Mouse (Mus musculus) liver, embryonic 15.5 days (tissue): Measurements from ENCODE around the gene Gpr85. TPM values are rescaled to one million over a fixed set of nuclear protein-coding genes. Genes with fewer than 3 reads are reported as not detected.

Experiments
- ATAC-seq: fragments of 200-750 bp; cut with Nextera tagmentation; 2 replicates; pipeline ENCODE4 v1.8.0; 2017; ENCODE audit warnings: moderate number of reproducible peaks, mild to moderate bottlenecking, moderate library complexity; ENCODE audit not compliant: insufficient read depth
- H3K27ac ChIP-seq: fragments of 300-500 bp; sonication (generic); replicated peaks from 2 replicates; pipeline ENCODE4 v1.5.1; 2015; ENCODE audit warnings: mild to moderate bottlenecking, inconsistent platforms
- H3K27me3 ChIP-seq: fragments of 300-500 bp; sonication (generic); 2 replicates; pipeline ENCODE4 v1.6.1; 2015; ENCODE audit warnings: mild to moderate bottlenecking, inconsistent platforms
- H3K36me3 ChIP-seq: fragments of 300-500 bp; sonication (generic); replicated peaks from 2 replicates; pipeline ENCODE4 v1.6.1; 2015; ENCODE audit warnings: moderate library complexity, mild to moderate bottlenecking, inconsistent platforms
- H3K4me1 ChIP-seq: fragments of 300-500 bp; sonication (generic); replicated peaks from 2 replicates; pipeline ENCODE4 v1.6.1; 2015; ENCODE audit warnings: inconsistent platforms
- H3K4me2 ChIP-seq: fragments of 300-500 bp; sonication (generic); 2 replicates; pipeline ENCODE4 v1.6.1; 2015; ENCODE audit warnings: moderate library complexity, mild to moderate bottlenecking, inconsistent platforms
- H3K4me3 ChIP-seq: fragments of 300-500 bp; sonication (generic); replicated peaks from 2 replicates; pipeline ENCODE4 v1.5.1; 2015; ENCODE audit warnings: mild to moderate bottlenecking, inconsistent platforms
- H3K9ac ChIP-seq: fragments of 300-500 bp; sonication (generic); 2 replicates; pipeline ENCODE4 v1.6.1; 2015; ENCODE audit warnings: moderate library complexity, mild to moderate bottlenecking, inconsistent platforms
- H3K9me3 ChIP-seq: fragments of 300-500 bp; sonication (generic); replicated peaks from 2 replicates; pipeline ENCODE4 v1.6.1; 2016; ENCODE audit warnings: inconsistent platforms
- WGBS: fragments of 180-500 bp; shearing (Covaris S2); methylation state at CpG from one replicate; pipeline ENCODE4 v1.1.7; 2015; ENCODE audit warnings: mixed read lengths; ENCODE audit not compliant: insufficient replicate concordance; 5-methylcytosine and 5-hydroxymethylcytosine counted together
- polyA plus RNA-seq: library from polyadenylated mRNA; unstranded; fragments of >200 nt; fragmentation: Nextera tagmentation; extraction: Ambion mirVana; gene quantifications from 2 replicates; pipeline ENCODE4 v1.2.1, GENCODE M21; 2015

The Gpr85 gene
- 0.12 and 0.26 TPM in 2 replicates for polyA plus RNA-seq

DNA sequence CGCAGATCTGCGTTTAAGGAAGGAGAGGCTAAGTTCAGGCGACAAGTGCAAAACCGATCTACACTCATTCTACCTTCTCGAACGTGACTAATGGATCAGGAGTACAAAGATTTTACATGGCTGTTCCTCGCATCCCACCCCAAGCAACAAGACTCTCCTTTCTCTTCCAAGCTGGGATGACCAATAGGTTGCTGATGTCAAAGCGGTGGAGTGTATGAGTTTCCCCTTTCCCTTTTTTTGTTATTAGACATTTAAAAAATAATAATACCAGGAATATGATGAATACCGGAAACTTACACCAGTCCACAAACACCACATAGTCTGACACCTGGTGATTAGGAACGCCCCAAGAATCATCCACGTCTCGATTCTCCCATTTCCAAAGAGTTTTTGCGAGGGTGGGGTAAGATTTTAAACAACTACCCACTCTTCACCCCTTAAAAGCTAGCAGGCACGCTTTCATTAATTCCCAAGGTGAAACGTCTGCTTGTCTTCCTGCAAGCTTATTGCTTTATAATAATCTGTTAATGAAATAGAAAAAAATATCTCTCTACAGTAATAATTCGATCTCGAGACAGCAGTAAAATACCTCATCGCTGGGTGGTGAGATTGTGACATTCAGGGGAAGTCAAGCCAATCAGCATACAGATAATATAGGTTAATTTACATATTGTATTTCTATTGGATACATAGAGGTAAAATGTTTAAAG is at the start of gene Gpr85:
Gpr85 (minus strand) TSS at position 598 of the 710 bp plus-strand sequence.
- Histone ChIP-seq H3K27ac (no peak within 1 kb of the TSS), H3K9me3 (no peaks in the 10 kb centered on the region), H3K4me3 (peak within 1 kb of the TSS; percentile 52), H3K27me3 (peaks cover 39% of the 10 kb centered on the region), H3K36me3 (no peaks in the 10 kb centered on the region), H3K4me1 (no peaks in the 10 kb centered on the region), H3K4me2 (peak within 1 kb of the TSS; percentile 75), H3K9ac (peak within 1 kb of the TSS; percentile 17; the same call in 1 of the 2 replicates)
- ATAC-seq: no peak
- 33% methylated on average over 18 of the region's 18 CpGs for WGBS

DNA sequence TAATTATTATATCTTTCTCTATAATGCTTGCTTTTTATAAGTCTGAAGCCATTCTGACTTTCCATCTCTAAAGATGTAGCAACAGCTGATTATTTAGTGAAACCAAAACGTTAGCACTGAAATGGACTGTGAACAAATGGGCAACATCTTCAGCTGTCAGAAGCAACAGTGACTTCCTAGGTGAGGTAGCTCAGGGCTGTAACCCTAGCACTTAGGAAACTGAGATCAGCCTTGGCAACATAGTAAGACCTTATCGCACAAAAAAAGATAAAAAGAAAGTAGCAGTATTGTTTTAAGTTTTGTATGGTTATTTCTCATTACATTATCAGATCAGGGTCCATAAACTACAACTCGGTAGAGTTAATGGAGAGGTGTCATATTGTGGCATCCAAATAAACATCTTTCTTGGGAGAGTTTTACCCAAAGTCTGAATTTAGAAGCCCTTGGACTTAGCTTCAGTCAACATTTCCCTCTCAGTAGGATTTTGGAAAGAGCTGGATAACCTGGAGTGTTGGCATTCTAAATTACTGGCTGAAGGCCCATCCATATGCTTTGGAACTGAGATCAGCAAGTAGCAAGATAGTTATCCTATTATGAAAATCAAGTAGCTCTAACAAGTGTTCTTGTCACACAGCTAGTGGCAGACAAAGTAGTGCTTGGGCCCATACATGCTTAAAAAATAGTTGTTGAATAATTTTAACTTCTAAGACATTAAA is 45.3 kb upstream of the Gpr85 start:
- 68% methylated on average over 3 of the region's 3 CpGs for WGBS
- Histone ChIP-seq H3K27me3 (no peaks in the 10 kb centered on the region), H3K9ac (no peak overlapping the region), H3K36me3 (no peaks in the 10 kb centered on the region), H3K27ac (no peak overlapping the region), H3K4me1 (no peaks in the 10 kb centered on the region), H3K4me3 (no peak overlapping the region), H3K9me3 (no peaks in the 10 kb centered on the region), H3K4me2 (no peak overlapping the region)
- ATAC-seq: no peak

DNA sequence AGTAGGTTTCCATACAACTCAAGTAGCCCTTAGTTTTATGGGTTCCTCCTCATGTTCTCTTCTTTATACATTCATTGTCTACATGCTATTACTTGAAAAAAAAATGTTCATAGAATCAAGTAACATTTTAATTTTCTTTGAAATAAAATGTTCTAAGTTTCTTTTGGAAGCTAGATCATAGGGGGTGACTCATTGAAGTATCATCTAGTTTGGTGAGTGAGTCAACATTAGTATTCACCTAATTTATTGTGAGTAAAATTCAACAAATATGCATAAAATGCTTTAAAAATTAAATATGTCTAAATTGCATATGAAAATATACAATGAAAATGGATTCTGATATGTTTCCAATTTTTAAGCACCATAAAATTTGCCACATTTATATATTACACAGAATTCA is 43.2 kb upstream of the Gpr85 start:
- H3K4me3 ChIP-seq: no peak overlapping the region
- no peaks in the 10 kb centered on the region for H3K4me1 ChIP-seq
- no peak for ATAC-seq
- no peak overlapping the region for H3K9ac ChIP-seq
- H3K36me3 ChIP-seq: no peaks in the 10 kb centered on the region
- H3K27me3 ChIP-seq: no peaks in the 10 kb centered on the region
- H3K9me3 ChIP-seq: no peaks in the 10 kb centered on the region
- no peak overlapping the region for H3K27ac ChIP-seq
- no peak overlapping the region for H3K4me2 ChIP-seq

DNA sequence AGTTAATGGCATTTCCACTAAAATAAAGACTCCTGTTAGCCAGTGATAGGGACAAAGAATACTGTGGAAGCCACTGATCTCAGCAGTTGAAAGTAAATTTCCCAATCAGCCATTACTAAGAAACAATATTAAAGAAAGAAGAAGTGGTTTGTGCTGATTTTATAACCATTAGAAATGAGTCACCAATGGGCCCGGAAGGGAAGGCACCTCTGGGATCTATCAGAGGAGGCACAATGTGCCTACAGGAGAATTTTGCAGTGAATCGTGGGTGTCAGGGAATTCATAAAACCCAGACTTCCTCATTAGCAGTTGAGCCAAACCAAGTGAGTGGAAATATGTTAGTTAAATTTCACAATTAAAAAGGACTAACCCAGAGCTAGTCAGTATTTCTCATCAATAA is 34.2 kb upstream of the Gpr85 start:
- no peak for ATAC-seq
- no peak overlapping the region for H3K27ac ChIP-seq
- peaks cover 11% of the 10 kb centered on the region for H3K4me1 ChIP-seq
- no peaks in the 10 kb centered on the region for H3K27me3 ChIP-seq
- 58% methylated on average over 2 of the region's 2 CpGs for WGBS
- H3K36me3 ChIP-seq: no peaks in the 10 kb centered on the region
- H3K9ac ChIP-seq: no peak overlapping the region
- H3K9me3 ChIP-seq: no peaks in the 10 kb centered on the region
- H3K4me2 ChIP-seq: no peak overlapping the region
- no peak overlapping the region for H3K4me3 ChIP-seq

DNA sequence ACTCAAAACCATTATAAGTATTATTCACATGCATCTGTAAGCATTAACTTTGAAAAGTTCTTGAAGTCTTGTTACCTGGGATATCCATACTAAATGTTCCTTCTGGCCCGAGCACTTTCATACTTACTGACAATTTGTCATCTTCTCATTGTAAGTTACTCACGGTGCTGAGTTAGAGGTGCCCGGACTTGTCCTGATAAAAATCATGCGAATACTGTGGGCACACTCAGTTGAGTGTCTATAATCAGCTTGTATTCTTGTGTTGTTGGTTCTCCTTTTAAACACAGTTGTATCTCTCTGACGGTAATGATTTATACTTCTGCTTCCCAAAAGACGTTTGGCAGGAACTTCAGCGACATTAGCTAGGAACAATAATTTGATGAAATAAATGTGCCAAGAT is 32.3 kb upstream of the Gpr85 start:
- WGBS: 24% methylated on average over 7 of the region's 7 CpGs
- Histone ChIP-seq H3K9me3 (no peaks in the 10 kb centered on the region), H3K36me3 (no peaks in the 10 kb centered on the region), H3K27me3 (no peaks in the 10 kb centered on the region), H3K27ac (no peak overlapping the region), H3K9ac (no peak overlapping the region), H3K4me3 (peak overlapping the region; percentile 67), H3K4me1 (peaks cover 11% of the 10 kb centered on the region), H3K4me2 (peak overlapping the region; percentile 67)
- ATAC-seq: no peak

DNA sequence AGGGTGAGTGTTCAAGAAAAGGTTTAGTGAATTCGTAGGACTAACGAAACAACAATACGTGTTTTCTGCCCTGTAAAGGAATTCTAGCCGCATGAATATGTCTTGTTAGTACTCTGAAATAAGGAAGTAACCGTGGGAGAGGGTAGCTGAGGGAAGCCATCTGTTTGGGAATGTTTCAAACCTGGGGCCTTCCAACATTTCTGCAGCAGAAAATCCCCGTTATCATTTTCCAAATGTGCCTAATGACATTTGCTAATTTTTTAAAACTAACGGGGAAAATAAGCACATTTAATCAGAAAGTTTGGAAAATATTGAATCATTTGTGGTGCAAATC is 31.9 kb upstream of the Gpr85 start:
- H3K9ac ChIP-seq: peak overlapping the region; percentile 53
- no peaks in the 10 kb centered on the region for H3K36me3 ChIP-seq
- H3K4me1 ChIP-seq: peaks cover 11% of the 10 kb centered on the region
- H3K27me3 ChIP-seq: no peaks in the 10 kb centered on the region
- peak overlapping the region; percentile 75 for H3K27ac ChIP-seq
- peak overlapping the region; percentile 67 for H3K4me2 ChIP-seq
- H3K4me3 ChIP-seq: peak overlapping the region; percentile 67
- ATAC-seq: peak; percentile 63
- no peaks in the 10 kb centered on the region for H3K9me3 ChIP-seq
- under 1% methylated on average over 7 of the region's 7 CpGs for WGBS

DNA sequence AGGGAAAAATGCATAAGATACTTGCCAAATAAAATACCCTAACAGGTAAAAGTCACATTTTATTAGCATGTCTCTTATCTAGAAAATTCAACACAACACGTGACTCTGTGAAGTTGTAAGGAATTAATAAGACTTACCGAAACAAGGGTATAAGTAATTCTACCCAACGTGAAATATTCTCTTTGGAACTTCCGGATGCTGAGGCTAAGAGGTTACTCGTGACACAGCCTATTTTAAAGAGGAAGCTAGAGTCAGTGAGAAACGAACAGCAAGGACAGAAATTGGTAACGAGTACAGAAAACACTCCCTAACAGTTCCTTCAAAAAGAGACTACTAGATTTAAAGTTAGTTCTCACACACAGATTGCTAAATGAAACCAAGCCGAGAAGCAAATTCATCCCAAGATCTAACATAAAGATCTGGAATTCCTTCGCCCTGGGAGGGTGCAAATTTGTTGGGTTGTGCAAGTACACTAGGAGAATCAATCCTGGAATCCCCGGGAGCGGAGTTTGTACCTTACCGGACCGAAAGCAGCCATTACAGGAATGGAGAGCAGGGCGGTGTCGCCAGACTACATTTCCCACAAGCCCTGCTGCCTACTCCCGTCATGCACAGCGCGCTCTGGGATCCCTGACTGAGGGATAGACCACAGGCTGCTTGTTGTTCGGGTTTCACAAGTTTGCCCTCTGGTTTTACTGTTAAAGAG is 31.3 kb upstream of the Gpr85 start, which contains the start of gene 2610001J05Rik:
2610001J05Rik (minus strand) TSS at position 600 of the 706 bp plus-strand sequence.
- H3K27ac ChIP-seq: peak within 1 kb of the TSS; percentile 75

DNA sequence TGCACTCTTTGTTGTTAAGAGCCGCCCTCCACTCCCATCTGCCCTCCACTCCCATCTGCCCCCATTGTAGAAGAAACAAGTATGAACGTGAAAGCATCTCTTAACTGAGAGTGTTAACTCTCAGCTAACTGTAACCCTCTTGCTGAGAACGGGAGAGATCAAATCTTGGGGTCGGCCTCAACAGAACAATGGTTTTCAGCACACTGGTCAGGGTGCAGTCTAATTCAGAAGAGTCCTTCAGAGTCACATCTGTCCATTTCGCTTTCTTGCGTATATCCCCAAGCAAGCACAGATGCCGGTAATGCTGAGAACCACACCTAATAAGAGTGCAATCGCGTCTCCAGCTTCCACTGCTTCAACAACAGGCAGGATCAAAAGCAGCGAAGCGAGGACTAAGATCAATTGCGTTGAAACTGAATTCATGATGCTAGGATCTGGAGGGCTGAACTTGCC is 30.6 kb upstream of the Gpr85 start:
- H3K4me2 ChIP-seq: peak overlapping the region; percentile 67
- H3K9me3 ChIP-seq: no peaks in the 10 kb centered on the region
- no peaks in the 10 kb centered on the region for H3K36me3 ChIP-seq
- H3K27ac ChIP-seq: no peak overlapping the region
- WGBS: 49% methylated on average over 12 of the region's 12 CpGs
- H3K9ac ChIP-seq: no peak overlapping the region
- peaks cover 11% of the 10 kb centered on the region for H3K4me1 ChIP-seq
- no peaks in the 10 kb centered on the region for H3K27me3 ChIP-seq
- H3K4me3 ChIP-seq: peak overlapping the region; percentile 67
- no peak for ATAC-seq

More for the DNA sequence above, 31.3 kb upstream of the Gpr85 start, which contains the start of gene 2610001J05Rik:
- H3K4me2 ChIP-seq: peak within 1 kb of the TSS; percentile 67
- ATAC-seq: peak; percentile 100
- no peaks in the 10 kb centered on the region for H3K36me3 ChIP-seq
- peak within 1 kb of the TSS; percentile 53 for H3K9ac ChIP-seq
- H3K27me3 ChIP-seq: no peaks in the 10 kb centered on the region
- peak within 1 kb of the TSS; percentile 67 for H3K4me3 ChIP-seq
- H3K9me3 ChIP-seq: no peaks in the 10 kb centered on the region
- under 1% methylated on average over 19 of the region's 19 CpGs for WGBS
- peaks cover 11% of the 10 kb centered on the region for H3K4me1 ChIP-seq

DNA sequence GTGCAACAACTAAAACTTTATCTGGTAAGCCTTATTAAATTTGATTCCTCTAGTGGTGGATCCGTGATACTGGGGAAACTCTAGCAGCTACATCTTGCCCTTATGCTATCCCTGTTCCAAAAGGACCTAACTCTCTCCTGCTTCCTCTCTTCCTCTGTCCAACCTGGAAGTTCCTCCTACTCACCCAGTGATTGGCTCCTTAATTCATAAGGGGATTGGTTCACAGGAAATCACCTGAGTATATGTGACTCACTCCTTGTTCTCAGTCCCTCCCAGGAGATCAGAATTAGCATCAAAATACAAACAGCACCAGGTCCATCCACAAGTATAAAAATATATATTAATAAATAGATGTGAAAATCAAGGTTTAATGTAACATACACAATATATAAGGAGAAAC is 20.9 kb upstream of the Gpr85 start:
- H3K36me3 ChIP-seq: no peaks in the 10 kb centered on the region

DNA sequence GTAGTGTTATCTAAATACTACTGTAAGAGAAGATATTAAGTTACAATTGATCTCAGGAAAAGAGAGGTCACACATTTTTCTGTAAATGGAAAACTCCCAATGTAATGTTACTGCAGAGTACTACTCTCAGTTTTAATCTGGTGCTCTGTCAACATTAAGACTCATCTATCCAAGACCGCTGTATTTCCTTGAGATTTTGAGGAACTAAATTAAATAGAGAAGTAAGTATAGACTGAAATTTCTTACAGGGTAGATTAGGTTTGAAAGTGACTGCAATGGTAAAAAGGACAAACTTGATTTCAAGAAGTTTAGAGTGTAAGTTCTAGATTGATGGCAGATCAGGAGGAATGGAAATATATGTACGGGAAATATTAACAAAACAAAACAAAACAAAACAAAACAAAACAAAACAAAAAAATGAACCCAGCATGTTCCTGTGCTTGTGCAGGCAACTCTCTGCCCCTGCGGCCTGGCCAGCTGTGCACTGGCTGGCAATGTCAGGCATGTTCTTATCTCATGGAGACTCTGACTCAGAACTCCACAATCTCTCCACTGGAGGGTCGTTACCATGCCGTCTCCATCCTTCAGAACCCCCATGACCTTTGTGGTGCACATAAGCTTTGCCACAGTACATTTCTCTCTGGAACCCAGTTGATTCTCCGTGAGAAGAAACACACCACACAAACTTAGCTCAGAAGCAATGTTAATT is 20.3 kb upstream of the Gpr85 start:
- WGBS: 41% methylated on average over 6 of the region's 6 CpGs
- Histone ChIP-seq H3K4me3 (no peak overlapping the region), H3K27me3 (no peaks in the 10 kb centered on the region), H3K27ac (no peak overlapping the region), H3K4me2 (no peak overlapping the region), H3K4me1 (no peaks in the 10 kb centered on the region), H3K9ac (no peak overlapping the region), H3K9me3 (no peaks in the 10 kb centered on the region), H3K36me3 (no peaks in the 10 kb centered on the region)
- no peak for ATAC-seq

More for the DNA sequence above, 20.9 kb upstream of the Gpr85 start:
- Histone ChIP-seq H3K4me1 (no peaks in the 10 kb centered on the region), H3K9ac (no peak overlapping the region), H3K27me3 (no peaks in the 10 kb centered on the region), H3K27ac (no peak overlapping the region), H3K9me3 (no peaks in the 10 kb centered on the region), H3K4me2 (no peak overlapping the region), H3K4me3 (no peak overlapping the region)
- ATAC-seq: no peak
- WGBS: 42% methylated on average over 1 of the region's 1 CpGs
